Mouse (Mus musculus) natural killer cell, adult 2 months (primary cell): ENCODE results near the gene Lmod1.
"Not testable (repeated sequence)": the region's sequence is repeated elsewhere in the genome, so short reads cannot be mapped to it uniquely, and the experiment has no call there.

Experiments used
- DNase-seq, 2 experiments: peaks; one replicate each; pipeline ENCODE4 v3.0.0; 2022; ENCODE audit warnings: low spot score in 2 of 2

Gene Lmod1

GRCm38 (mm10) chr1:135362115-135362514 is 37.5 kb downstream of the Lmod1 start:
- DNase-seq, result no peak

DNA sequence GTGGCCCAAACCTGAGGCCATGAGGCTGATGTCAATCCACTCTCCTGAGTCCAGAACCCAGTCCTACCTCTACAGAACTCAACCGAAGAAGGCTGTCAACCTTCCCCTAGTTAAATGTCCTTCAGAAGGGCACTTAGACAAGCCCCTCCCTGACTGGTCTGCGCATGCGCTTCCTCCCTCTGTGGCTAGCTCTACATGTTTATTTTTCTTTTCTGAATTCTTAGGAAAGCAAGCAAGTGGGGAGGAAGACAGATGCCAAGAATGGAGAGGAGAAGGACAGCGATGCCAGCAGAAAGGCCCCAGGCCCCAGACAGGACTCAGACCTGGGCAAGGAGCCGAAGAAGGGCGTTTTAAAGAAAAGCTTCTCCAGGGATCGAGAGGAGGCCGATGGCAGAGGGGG is 38.8 kb downstream of the Lmod1 start:
- no peak for DNase-seq

GRCm38 (mm10) chr1:135366380-135366779 is 41.8 kb downstream of the Lmod1 start:
- no peak for DNase-seq

DNA sequence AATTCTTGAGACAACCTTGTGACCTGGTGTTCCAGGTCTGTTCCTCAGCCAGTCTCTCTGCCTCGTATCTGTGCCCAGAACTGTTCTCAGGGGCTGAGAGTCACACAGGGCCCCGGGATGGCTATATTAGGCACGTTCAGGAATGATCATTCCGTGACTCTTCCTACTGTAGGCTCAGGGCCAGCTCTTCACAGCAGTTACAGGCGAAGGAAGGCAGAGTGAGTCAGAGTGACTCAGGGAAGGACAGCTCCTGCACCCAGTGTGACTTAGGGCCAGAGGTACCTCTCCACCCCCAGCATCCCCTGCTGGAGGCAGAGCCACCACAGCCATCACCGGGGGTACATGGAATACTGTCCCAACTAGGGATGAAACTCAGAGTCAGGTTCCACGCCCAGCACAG is 42.4 kb downstream of the Lmod1 start:
- no peak for DNase-seq

DNA sequence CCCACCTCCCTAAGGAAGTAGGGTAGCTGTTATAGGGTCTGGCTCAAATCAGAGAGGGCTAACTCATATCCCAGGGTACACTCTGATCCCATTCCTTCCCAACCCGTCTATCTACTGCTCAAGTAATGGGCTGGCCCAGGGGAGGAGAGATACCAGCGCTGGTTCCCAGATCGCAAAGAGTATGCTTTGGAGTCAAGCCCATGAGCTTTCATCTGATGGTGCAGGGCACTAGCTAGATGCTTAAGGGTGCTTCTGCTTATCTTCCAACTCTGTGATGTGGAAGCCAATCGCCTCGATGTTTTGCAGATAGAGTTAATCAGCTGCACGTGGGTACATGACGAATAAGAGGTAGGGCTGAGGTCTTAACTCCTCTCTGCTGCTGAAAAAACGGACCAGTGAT is 43.0 kb downstream of the Lmod1 start:
- no peak for DNase-seq

GRCm38 (mm10) chr1:135368245-135368644 is 43.6 kb downstream of the Lmod1 start:
- peak; percentile 38 to 41 for DNase-seq

GRCm38 (mm10) chr1:135368982-135369381 is 44.4 kb downstream of the Lmod1 start:
- DNase-seq, result no peak

GRCm38 (mm10) chr1:135369415-135369814 is 44.8 kb downstream of the Lmod1 start:
- DNase-seq, result no peak

GRCm38 (mm10) chr1:135373171-135373677 is 48.6 kb downstream of the Lmod1 start:
- no peak for DNase-seq

GRCm38 (mm10) chr1:135374175-135374867 is 49.7 kb downstream of the Lmod1 start:
- DNase-seq, result no peak

DNA sequence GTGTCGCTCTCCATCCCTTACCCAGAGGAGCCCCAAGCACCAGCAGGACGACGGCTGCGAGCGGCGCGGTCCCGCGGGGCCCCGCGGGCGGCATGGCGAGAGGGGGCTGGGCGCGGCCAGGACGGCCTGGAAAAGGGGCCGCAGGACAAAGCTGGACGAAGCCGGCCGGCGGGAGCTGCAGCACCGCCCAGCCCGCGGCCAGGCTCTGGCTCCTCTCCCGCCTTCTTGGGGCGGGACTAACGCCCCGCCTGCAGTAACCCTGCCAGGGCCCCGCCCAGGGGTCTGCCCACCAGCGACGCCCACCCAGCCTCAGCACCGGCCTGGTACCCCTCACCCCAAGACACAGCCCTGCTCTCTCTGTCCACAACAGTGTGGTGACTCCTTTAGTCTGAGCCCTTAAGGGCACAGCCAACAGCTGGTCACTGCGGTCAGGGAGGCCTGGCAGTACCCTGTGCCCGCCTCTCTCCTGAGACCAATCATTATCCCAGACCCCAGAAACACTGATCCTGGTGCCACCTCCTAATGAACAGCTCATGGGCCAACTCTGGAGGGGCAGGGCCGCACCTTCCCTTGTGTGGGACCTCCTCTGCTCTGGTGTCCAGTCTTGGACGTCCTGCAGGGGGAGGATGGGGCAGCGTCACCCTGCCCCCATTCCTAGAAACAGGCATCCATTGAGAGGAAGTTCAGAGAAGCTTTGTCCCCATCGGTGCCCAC is 50.4 kb downstream of the Lmod1 start, which contains the start of gene Shisa4:
TSS of gene Shisa4 (minus strand) at position 370 of the 714 bp plus-strand sequence.
- DNase-seq, result no peak

DNA sequence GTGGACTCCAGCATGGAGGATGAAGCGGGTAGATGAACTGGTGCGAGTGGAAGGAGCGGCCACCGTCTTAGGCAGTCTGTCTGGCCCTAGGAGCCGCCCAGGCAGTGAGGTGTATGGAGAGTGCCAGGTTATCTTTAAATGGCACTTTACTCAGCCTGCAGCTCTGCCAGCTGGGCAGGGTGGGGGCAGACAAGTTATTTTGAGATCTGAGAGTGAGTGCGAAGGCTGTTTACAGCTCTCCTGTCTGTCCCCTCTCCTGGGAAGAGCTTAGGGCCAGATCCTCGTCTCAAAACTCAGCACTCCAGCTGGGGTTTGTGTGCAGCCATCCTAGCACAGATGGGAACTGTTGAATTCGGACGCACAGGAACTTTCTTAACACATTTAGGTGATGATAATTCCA is 54.0 kb downstream of the Lmod1 start:
- DNase-seq, result no peak

- no peak for DNase-seq
Measured at GRCm38 (mm10) chr1:135379048-135379447, 54.4 kb downstream of the Lmod1 start.

DNA sequence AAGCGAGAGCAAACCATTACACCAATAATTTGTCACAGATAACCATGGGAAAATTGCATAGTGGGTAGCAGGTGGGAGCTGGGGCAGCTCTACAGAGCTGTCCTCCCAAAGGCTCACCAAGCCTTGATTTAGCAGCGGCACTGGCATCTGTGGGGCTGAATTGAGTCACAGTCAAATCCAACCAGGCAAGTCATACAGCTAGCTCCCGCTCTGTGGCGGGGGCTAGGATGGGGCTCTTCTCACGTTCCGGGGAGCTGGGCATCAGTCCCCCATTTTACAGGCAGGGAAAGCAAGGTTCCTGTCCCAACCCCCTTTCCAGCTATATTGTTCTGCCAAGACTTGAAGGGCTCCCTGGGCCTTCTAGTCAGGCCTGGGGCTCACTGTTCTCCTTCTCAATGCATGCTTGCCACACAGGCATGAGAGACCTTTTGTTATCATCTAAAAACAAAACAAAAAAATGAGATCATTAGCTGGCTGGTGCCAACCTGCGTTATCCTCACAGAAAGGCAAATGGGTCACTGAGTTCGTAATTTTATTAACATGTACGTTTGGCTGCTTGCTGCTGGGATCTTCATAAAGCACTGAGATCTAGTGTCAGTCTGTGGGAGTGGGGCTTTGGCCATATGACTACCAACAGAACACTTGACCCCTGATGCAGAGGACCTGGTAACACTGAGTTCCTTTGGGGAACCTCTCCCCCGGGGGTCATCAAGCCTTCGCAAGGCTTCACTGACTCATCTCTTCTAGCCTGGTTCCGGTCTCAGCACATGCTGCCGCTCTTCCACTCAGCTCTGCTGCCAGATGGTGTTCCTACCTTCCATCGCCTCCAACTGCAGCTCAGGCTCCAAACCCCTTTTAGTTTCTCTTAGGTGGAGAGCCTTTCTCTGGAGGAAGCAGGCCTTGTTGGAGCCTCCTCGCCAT is 55.7 kb downstream of the Lmod1 start:
- DNase-seq, result no peak

DNA sequence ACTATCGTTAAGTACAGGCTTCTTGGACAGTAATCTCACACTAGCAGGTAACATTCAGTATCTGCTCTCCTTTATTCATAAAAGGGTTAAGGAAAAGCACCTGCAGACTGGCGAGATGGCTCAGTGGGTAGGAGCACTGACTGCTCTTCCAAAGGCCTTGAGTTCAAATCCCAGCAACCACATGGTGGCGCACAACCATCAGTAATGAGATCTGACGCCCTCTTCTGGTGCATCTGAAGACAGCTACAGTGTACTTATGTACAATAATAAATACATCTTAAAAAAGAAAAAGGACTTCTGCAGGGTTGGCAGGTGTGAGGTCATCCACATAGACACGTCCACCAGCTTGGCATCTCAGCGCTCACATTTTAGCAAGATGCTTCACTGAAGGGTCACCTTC is 57.0 kb downstream of the Lmod1 start:
- not testable (repeated sequence) for DNase-seq

DNA sequence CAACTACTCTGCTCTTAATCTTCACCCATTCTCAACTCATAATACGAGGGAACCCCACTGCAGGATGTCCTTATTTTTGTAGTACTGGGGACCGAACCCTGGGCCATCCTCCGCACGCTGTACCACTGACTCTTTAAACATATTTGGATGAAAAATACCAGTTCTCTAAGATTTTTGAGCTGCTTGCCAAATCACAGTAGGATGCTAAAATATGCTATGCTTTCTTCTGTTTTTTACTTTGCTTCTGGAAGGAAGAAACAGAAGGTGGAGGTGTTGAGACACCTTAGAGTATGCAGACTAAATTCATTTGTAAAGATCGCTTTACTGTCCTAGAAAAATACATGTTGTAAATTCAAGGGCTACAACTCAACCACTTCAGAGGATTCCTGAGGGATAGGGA is 59.6 kb downstream of the Lmod1 start:
- DNase-seq, result no peak

- no peak for DNase-seq
Measured at GRCm38 (mm10) chr1:135385161-135385560, 60.6 kb downstream of the Lmod1 start.

DNA sequence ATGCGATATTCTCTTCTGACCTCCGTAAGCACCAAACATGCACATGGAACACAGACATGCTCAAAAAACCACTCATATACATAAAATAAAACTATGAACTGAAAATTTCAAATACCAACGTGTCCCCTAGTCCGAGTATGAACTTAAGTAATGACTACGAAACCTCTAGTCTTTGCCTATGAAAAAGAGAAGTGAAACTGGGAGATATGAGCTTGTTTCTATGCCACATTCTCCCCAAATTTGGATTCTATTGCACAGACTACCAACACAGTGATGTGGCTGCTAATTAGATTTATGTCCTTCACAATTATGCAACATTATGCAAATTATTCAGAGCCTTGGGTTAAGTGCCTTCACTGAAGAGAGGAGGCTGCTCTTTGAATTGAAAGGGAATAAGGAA is 74.9 kb downstream of the Lmod1 start:
- no peak for DNase-seq

- no peak for DNase-seq
Measured at GRCm38 (mm10) chr1:135401452-135402110, 77.0 kb downstream of the Lmod1 start.

GRCm38 (mm10) chr1:135405356-135405755 is 80.7 kb downstream of the Lmod1 start:
- DNase-seq, result no peak

DNA sequence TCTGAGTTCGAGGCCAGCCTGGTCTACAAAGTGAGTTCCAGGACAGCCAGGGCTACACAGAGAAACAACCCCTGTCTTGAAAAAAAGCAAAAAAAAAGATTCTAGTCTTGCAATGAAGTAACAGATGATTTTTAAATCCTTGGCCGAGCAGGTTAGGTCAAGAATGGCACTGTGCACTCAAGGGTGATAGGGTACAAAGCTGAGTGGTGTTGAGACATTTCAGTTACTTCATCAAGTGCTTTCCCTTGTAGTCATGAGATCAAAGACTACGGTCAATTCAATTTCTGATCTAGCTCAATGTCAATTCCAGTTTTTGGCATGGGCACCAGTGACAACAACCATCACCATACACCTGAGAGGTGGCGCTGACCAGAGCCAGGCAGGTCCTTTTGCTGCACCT is 84.4 kb downstream of the Lmod1 start:
- no peak for DNase-seq

- DNase-seq, result no peak
Measured at GRCm38 (mm10) chr1:135410967-135411366, 86.4 kb downstream of the Lmod1 start.
